Mouse (Mus musculus): ENCODE data around the gene Zbtb48. TPM values are rescaled to one million over a fixed set of nuclear protein-coding genes. Genes with fewer than 3 reads are reported as not detected.
A peak's percentile ranks its signal among the peaks of the same experiment; 100 is the strongest.

Zbtb48 gene
- total RNA-seq, 2 experiments from 2014 or later, result 6.6 to 10.3 TPM

- ATAC-seq (replicated peaks; ENCODE audit: poor library complexity), result no peak
Observed at GRCm38 (mm10) chr4:152006812-152007211, 20.7 kb downstream of the Zbtb48 start.

- no peak for ATAC-seq (replicated peaks; ENCODE audit: poor library complexity)
Observed at GRCm38 (mm10) chr4:152006137-152006536, 21.3 kb downstream of the Zbtb48 start.

- ATAC-seq (replicated peaks; ENCODE audit: poor library complexity), result no peak
Observed at GRCm38 (mm10) chr4:152002063-152002462, 25.4 kb downstream of the Zbtb48 start.

GRCm38 (mm10) chr4:152001335-152001734 lies 26.1 kb downstream of the Zbtb48 start:
- ATAC-seq (replicated peaks; ENCODE audit: poor library complexity), result no peak

- no peak for ATAC-seq (replicated peaks; ENCODE audit: poor library complexity)
Observed at GRCm38 (mm10) chr4:152000906-152001305, 26.6 kb downstream of the Zbtb48 start.

- ATAC-seq (replicated peaks; ENCODE audit: poor library complexity), result peak; percentile 44
Observed at GRCm38 (mm10) chr4:151999481-151999880, 28.0 kb downstream of the Zbtb48 start.

- ATAC-seq (replicated peaks; ENCODE audit: poor library complexity), result no peak
Observed at GRCm38 (mm10) chr4:151997701-151998100, 29.8 kb downstream of the Zbtb48 start.

- no peak for ATAC-seq (replicated peaks; ENCODE audit: poor library complexity)
Observed at GRCm38 (mm10) chr4:151996951-151997222, 30.6 kb downstream of the Zbtb48 start.

- peak; percentile 84 for ATAC-seq (replicated peaks; ENCODE audit: poor library complexity)
Observed at GRCm38 (mm10) chr4:151996173-151996950, 31.1 kb downstream of the Zbtb48 start, which contains the start of gene Phf13. Gene Phf13, minus strand, starts transcription at chr4:151996258.

- ATAC-seq (replicated peaks; ENCODE audit: poor library complexity), result no peak
Observed at GRCm38 (mm10) chr4:151995371-151996172, 31.9 kb downstream of the Zbtb48 start.

GRCm38 (mm10) chr4:151994228-151995171 lies 33.0 kb downstream of the Zbtb48 start:
- ATAC-seq (replicated peaks; ENCODE audit: poor library complexity), result peak; percentile 59

GRCm38 (mm10) chr4:151993035-151993434 lies 34.4 kb downstream of the Zbtb48 start:
- ATAC-seq (replicated peaks; ENCODE audit: poor library complexity), result no peak

- ATAC-seq (replicated peaks; ENCODE audit: poor library complexity), result no peak
Observed at GRCm38 (mm10) chr4:151992091-151992490, 35.4 kb downstream of the Zbtb48 start.

GRCm38 (mm10) chr4:151989110-151989488 lies 38.4 kb downstream of the Zbtb48 start:
- no peak for ATAC-seq (replicated peaks; ENCODE audit: poor library complexity)

GRCm38 (mm10) chr4:151988342-151989109 lies 38.9 kb downstream of the Zbtb48 start, which contains the start of gene Thap3:
Gene Thap3, minus strand, starts transcription at chr4:151988997.
- ATAC-seq (replicated peaks; ENCODE audit: poor library complexity), result peak; percentile 80

- no peak for ATAC-seq (replicated peaks; ENCODE audit: poor library complexity)
Observed at GRCm38 (mm10) chr4:151988014-151988341, 39.5 kb downstream of the Zbtb48 start.

GRCm38 (mm10) chr4:151986650-151987049 lies 40.8 kb downstream of the Zbtb48 start:
- no peak for ATAC-seq (replicated peaks; ENCODE audit: poor library complexity)

- ATAC-seq (replicated peaks; ENCODE audit: poor library complexity), result no peak
Observed at GRCm38 (mm10) chr4:151985886-151986285, 41.6 kb downstream of the Zbtb48 start.

GRCm38 (mm10) chr4:151983560-151983959 lies 43.9 kb downstream of the Zbtb48 start:
- no peak for ATAC-seq (replicated peaks; ENCODE audit: poor library complexity)

GRCm38 (mm10) chr4:151983043-151983442 lies 44.4 kb downstream of the Zbtb48 start:
- no peak for ATAC-seq (replicated peaks; ENCODE audit: poor library complexity)
